Mouse (Mus musculus) adrenal gland, postnatal 25 days (tissue): ENCODE results near the gene Apol7e. TPM values are rescaled to one million over a fixed set of nuclear protein-coding genes. Genes with fewer than 3 reads are reported as not detected.

Experiments
- total RNA-seq: library from RNA; stranded (reverse); gene quantifications from 2 replicates; pipeline ENCODE4 v1.2.3, GENCODE M21; 2021

Gene Apol7e
- total RNA-seq, 1 experiment from 2014 or later, result not detected

Other genes starting within 250 kb of the Apol7e start
- not detected in 2 replicates for gene Apol10a, start 221.8 kb upstream of the Apol7e start, total RNA-seq
- not detected in 2 replicates for gene Apol11a, start 190.6 kb upstream of the Apol7e start, total RNA-seq
- not detected in 2 replicates for gene Apol7c, start 165.5 kb upstream of the Apol7e start, total RNA-seq
- not detected in 2 replicates for gene 1700025B11Rik, start 137.0 kb upstream of the Apol7e start, total RNA-seq
- gene Apol10b, start 102.7 kb upstream of the Apol7e start, total RNA-seq, result 0.52 TPM in 1 of 2 replicates, not detected in the other
- gene Gm36245, start 99.6 kb upstream of the Apol7e start, total RNA-seq, result not detected in 2 replicates
- 0.33 and 0.62 TPM in 2 replicates for gene Apol11b, start 55.6 kb upstream of the Apol7e start, total RNA-seq
- 0.76 and 1.2 TPM in 2 replicates for gene Apol9b, start 30.2 kb downstream of the Apol7e start, total RNA-seq
- gene Apol8, start 58.1 kb downstream of the Apol7e start, total RNA-seq, result not detected in 2 replicates
- gene Myh9, start 143.3 kb downstream of the Apol7e start, total RNA-seq, result 325 and 352 TPM in 2 replicates
- 483 and 599 TPM in 2 replicates for gene Txn2, start 230.1 kb downstream of the Apol7e start, total RNA-seq